Mouse (Mus musculus) MEL (cell line): ENCODE results near the gene Rspo1.

ENCODE experiments used
- CTCF ChIP-seq, 3 experiments: IDR thresholded peaks in 2 of 3; conservative IDR thresholded peaks in 1 of 3; 2 replicates each; pipeline ENCODE4 v1.5.1; 2011 to 2012; ENCODE audit warnings: low read length in 3 of 3, low read depth in 2 of 3, mild to moderate bottlenecking in 2 of 3, improper control_type of control experiment in 1 of 3, inconsistent platforms in 1 of 3, mixed read lengths in 1 of 3, moderate library complexity in 1 of 3; ENCODE audit not compliant: control insufficient read depth in 1 of 3, insufficient read depth in 1 of 3, poor library complexity in 1 of 3, severe bottlenecking in 1 of 3
- MXI1 ChIP-seq: IDR thresholded peaks from 2 replicates; pipeline ENCODE4 v1.6.1; 2011; ENCODE audit warnings: mild to moderate bottlenecking, low read depth, low read length, improper control_type of control experiment
- POLR2A ChIP-seq, 2 experiments: IDR thresholded peaks; 2 replicates each; pipeline ENCODE4 v1.6.1; 2011 to 2012; ENCODE audit warnings: low read length in 2 of 2, mild to moderate bottlenecking in 2 of 2, control low read depth in 1 of 2, improper control_type of control experiment in 1 of 2, low read depth in 1 of 2, moderate library complexity in 1 of 2; ENCODE audit not compliant: control insufficient read depth in 1 of 2, insufficient read depth in 1 of 2, poor library complexity in 1 of 2
- POLR2AphosphoS2 ChIP-seq: IDR thresholded peaks from 2 replicates; pipeline ENCODE4 v1.6.1; 2011; ENCODE audit warnings: low read length, improper control_type of control experiment
- RAD21 ChIP-seq: IDR thresholded peaks from 2 replicates; pipeline ENCODE4 v1.6.1; 2011; ENCODE audit warnings: mild to moderate bottlenecking, low read depth, low read length, improper control_type of control experiment
- USF1 ChIP-seq: IDR thresholded peaks from 2 replicates; pipeline ENCODE4 v1.6.1; 2014; ENCODE audit warnings: low read depth, mild to moderate bottlenecking, inconsistent platforms, low read length, improper control_type of control experiment, moderate library complexity
- ZC3H11A ChIP-seq: IDR thresholded peaks from 2 replicates; pipeline ENCODE4 v1.6.1; 2012; ENCODE audit warnings: low read depth, mild to moderate bottlenecking, inconsistent platforms, low read length, improper control_type of control experiment

GRCm38 (mm10) chr4:125007460-125007859 lies 21.2 kb downstream of the Rspo1 start:
- TF ChIP-seq CTCF (IDR thresholded peaks at IDR 0.05 in 2 of 3, conservative IDR thresholded peaks at IDR 0.05 in 1 of 3; ENCODE audit: control insufficient read depth in 1 of 3, insufficient read depth in 1 of 3, low read depth in 2 of 3, low read length in 3 of 3, poor library complexity in 1 of 3, severe bottlenecking in 1 of 3) (no peak), RAD21 (no peak), USF1 (no peak), POLR2AphosphoS2 (no peak), POLR2A (IDR thresholded peaks at IDR 0.05; ENCODE audit: control insufficient read depth in 1 of 2, insufficient read depth in 1 of 2, low read depth in 1 of 2, low read length in 2 of 2, poor library complexity in 1 of 2) (no peak), MXI1 (no peak), ZC3H11A (no peak)
